Mouse (Mus musculus): ENCODE measurements around the gene Ankle1.
"Not testable (repeated sequence)": the region's sequence is repeated elsewhere in the genome, so short reads cannot be mapped to it uniquely, and the experiment has no call there.

Gene Ankle1

GRCm38 (mm10) chr8:71402446-71402964 lies 3.3 kb upstream of the Ankle1 start:
- in situ Hi-C loops (cut with MboI; ENCODE audit: low pct_unique_long_range_greater_than_20kb in 1 of 2, low sequenced_read_pairs in 2 of 2, unreplicated experiment in 1 of 2): no loop called here

GRCm38 (mm10) chr8:71403107-71403885 lies 2.5 kb upstream of the Ankle1 start:
- in situ Hi-C loops (cut with MboI; ENCODE audit: low pct_unique_long_range_greater_than_20kb in 1 of 2, low sequenced_read_pairs in 2 of 2, unreplicated experiment in 1 of 2): no loop called here

GRCm38 (mm10) chr8:71404011-71404410 lies 1.8 kb upstream of the Ankle1 start:
- in situ Hi-C loops (cut with MboI; ENCODE audit: low pct_unique_long_range_greater_than_20kb in 1 of 2, low sequenced_read_pairs in 2 of 2, unreplicated experiment in 1 of 2): no loop called here

GRCm38 (mm10) chr8:71404951-71405351 lies 859 bp upstream of the Ankle1 start:
- in situ Hi-C loops (cut with MboI; ENCODE audit: low pct_unique_long_range_greater_than_20kb in 1 of 2, low sequenced_read_pairs in 2 of 2, unreplicated experiment in 1 of 2): no loop called here

- in situ Hi-C loops (cut with MboI; ENCODE audit: low pct_unique_long_range_greater_than_20kb in 1 of 2, low sequenced_read_pairs in 2 of 2, unreplicated experiment in 1 of 2): no loop called here
Observed at GRCm38 (mm10) chr8:71406099-71407015, 547 bp downstream of the Ankle1 start.

GRCm38 (mm10) chr8:71407441-71407840 lies 1.6 kb downstream of the Ankle1 start:
- in situ Hi-C loops (cut with MboI; ENCODE audit: low pct_unique_long_range_greater_than_20kb in 1 of 2, low sequenced_read_pairs in 2 of 2, unreplicated experiment in 1 of 2): no loop called here

- in situ Hi-C loops (cut with MboI; ENCODE audit: low pct_unique_long_range_greater_than_20kb in 1 of 2, low sequenced_read_pairs in 2 of 2, unreplicated experiment in 1 of 2): no loop called here
Observed at GRCm38 (mm10) chr8:71408231-71408630, 2.4 kb downstream of the Ankle1 start.

- in situ Hi-C loops (cut with MboI; ENCODE audit: low pct_unique_long_range_greater_than_20kb in 1 of 2, low sequenced_read_pairs in 2 of 2, unreplicated experiment in 1 of 2): no loop called here
Observed at GRCm38 (mm10) chr8:71411535-71412273, 5.9 kb downstream of the Ankle1 start.

GRCm38 (mm10) chr8:71422121-71422520 lies 16.3 kb downstream of the Ankle1 start:
- in situ Hi-C loops (cut with MboI; ENCODE audit: low pct_unique_long_range_greater_than_20kb in 1 of 2, low sequenced_read_pairs in 2 of 2, unreplicated experiment in 1 of 2): no loop called here

GRCm38 (mm10) chr8:71432935-71433334 lies 27.1 kb downstream of the Ankle1 start:
- in situ Hi-C loops (cut with MboI; ENCODE audit: low pct_unique_long_range_greater_than_20kb in 1 of 2, low sequenced_read_pairs in 2 of 2, unreplicated experiment in 1 of 2): not testable (repeated sequence)

GRCm38 (mm10) chr8:71437041-71437440 lies 31.2 kb downstream of the Ankle1 start:
- in situ Hi-C loops (cut with MboI; ENCODE audit: low pct_unique_long_range_greater_than_20kb in 1 of 2, low sequenced_read_pairs in 2 of 2, unreplicated experiment in 1 of 2): no loop called here

GRCm38 (mm10) chr8:71441404-71441803 lies 35.6 kb downstream of the Ankle1 start:
- in situ Hi-C loops (cut with MboI; ENCODE audit: low pct_unique_long_range_greater_than_20kb in 1 of 2, low sequenced_read_pairs in 2 of 2, unreplicated experiment in 1 of 2): loop anchor here in 1 of 2 experiments (5.0 kb wide), 1 partner anchor 81 kb away; no protein-coding TSS in a partner anchor

GRCm38 (mm10) chr8:71445096-71445495 lies 39.3 kb downstream of the Ankle1 start:
- in situ Hi-C loops (cut with MboI; ENCODE audit: low pct_unique_long_range_greater_than_20kb in 1 of 2, low sequenced_read_pairs in 2 of 2, unreplicated experiment in 1 of 2): no loop called here

- in situ Hi-C loops (cut with MboI; ENCODE audit: low pct_unique_long_range_greater_than_20kb in 1 of 2, low sequenced_read_pairs in 2 of 2, unreplicated experiment in 1 of 2): no loop called here
Observed at GRCm38 (mm10) chr8:71451337-71451736, 45.5 kb downstream of the Ankle1 start.

- in situ Hi-C loops (cut with MboI; ENCODE audit: low pct_unique_long_range_greater_than_20kb in 1 of 2, low sequenced_read_pairs in 2 of 2, unreplicated experiment in 1 of 2): no loop called here
Observed at GRCm38 (mm10) chr8:71451777-71452176, 46.0 kb downstream of the Ankle1 start.

- in situ Hi-C loops (cut with MboI; ENCODE audit: low pct_unique_long_range_greater_than_20kb in 1 of 2, low sequenced_read_pairs in 2 of 2, unreplicated experiment in 1 of 2): no loop called here
Observed at GRCm38 (mm10) chr8:71452669-71453068, 46.9 kb downstream of the Ankle1 start.

GRCm38 (mm10) chr8:71454668-71455067 lies 48.9 kb downstream of the Ankle1 start:
- in situ Hi-C loops (cut with MboI; ENCODE audit: low pct_unique_long_range_greater_than_20kb in 1 of 2, low sequenced_read_pairs in 2 of 2, unreplicated experiment in 1 of 2): no loop called here

GRCm38 (mm10) chr8:71456906-71457305 lies 51.1 kb downstream of the Ankle1 start:
- in situ Hi-C loops (cut with MboI; ENCODE audit: low pct_unique_long_range_greater_than_20kb in 1 of 2, low sequenced_read_pairs in 2 of 2, unreplicated experiment in 1 of 2): no loop called here

Measured in mouse embryonic stem cell (cell line).